Mouse (Mus musculus) olfactory bulb, adult 2 months (tissue): ENCODE data around the gene Olfr544.

Source experiments
- CTCF ChIP-seq: fragments of 200-500 bp; IDR thresholded peaks from 2 replicates; pipeline ENCODE4 v1.5.1; 2012; ENCODE audit warnings: low read depth, mild to moderate bottlenecking, low read length, moderate library complexity; ENCODE audit not compliant: insufficient read depth
- POLR2A ChIP-seq: fragments of 200-500 bp; IDR thresholded peaks from 2 replicates; pipeline ENCODE4 v1.6.1; 2012; ENCODE audit warnings: mild to moderate bottlenecking, low read depth, low read length, moderate library complexity; ENCODE audit not compliant: insufficient read depth

DNA sequence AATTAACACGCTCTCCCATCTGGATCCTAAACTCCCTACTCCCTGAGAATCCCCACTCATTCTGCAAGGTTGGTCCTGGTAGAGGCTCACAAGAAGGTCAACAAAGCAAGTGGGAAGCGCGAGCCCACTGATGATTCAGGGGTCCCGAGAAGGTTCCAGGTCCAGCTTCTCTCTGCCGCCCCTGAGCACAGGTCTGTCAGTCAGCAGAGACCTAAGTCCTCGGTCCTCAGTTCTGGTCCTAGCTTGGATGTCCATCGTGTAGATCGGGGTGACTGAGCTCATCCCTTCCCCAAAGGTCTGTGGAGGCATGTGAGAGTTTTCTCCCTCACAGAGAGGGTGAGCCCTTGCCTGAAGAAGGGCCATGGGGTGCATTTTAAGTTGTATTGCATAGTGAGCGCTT lies 20.0 kb upstream of the Olfr544 start:
- TF ChIP-seq POLR2A, result no peak
- no peak for TF ChIP-seq CTCF
